27 mouse cellular contexts compared by ENCODE assay signal in the genomic region with DNA sequence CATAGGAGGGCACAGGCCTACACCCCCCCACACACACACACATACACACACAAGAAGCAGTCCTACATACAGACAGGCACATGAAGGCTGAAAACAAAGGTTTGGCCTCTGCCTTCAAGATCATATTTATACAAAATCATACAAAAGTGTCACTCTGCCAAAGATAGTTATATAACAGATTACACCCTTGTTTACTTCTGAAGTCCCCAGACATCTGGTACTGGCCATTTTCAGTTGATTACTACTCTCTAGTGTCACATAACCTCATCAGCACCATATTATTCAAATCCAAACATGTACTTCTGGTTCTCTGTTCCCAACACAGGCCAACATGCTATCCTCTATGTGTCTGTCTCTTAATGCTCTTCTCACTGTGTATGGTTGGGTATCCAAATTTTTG.
"Had no signal": no experiment of that assay in that cellular context is flagged by ENCODE, and none has a peak within 500 bp of the region (broad histone marks: within the 10 kb centered on the region; RNA-seq: fewer than 3 reads in every experiment).

No protein-coding gene starts in this region.

- H3K4me2 ChIP-seq: limb, embryonic 12.5 days; limb, embryonic 13.5 days; limb, embryonic 15.5 days; liver, embryonic 11.5 days; liver, embryonic 13.5 days; liver, embryonic 15.5 days; midbrain, embryonic 12.5 days; midbrain, embryonic 13.5 days; midbrain, embryonic 15.5 days; neural tube, embryonic 12.5 days had no signal

- DNase-seq: layer of hippocampus, postnatal 36 days; left cerebral cortex, postnatal 4 days; liver; liver, embryonic 13.5 days; liver, postnatal 0 days; lung, adult 18-20 months; lung, postnatal 10 days; lung, postnatal 14 days; lung, postnatal 36 days had no signal

- H3K27me3 ChIP-seq: limb, embryonic 12.5 days; limb, embryonic 13.5 days; limb, embryonic 15.5 days; liver, embryonic 13.5 days; liver, embryonic 15.5 days; megakaryocyte, embryonic 14.5 days; midbrain, embryonic 12.5 days; midbrain, embryonic 13.5 days; midbrain, embryonic 15.5 days; neural tube, embryonic 12.5 days had no signal

- H3K4me3 ChIP-seq: left cerebral cortex, adult 2 months; limb, embryonic 10.5 days; limb, embryonic 12.5 days; limb, embryonic 13.5 days; limb, embryonic 15.5 days; liver, embryonic 13.5 days; liver, embryonic 15.5 days; megakaryocyte, embryonic 14.5 days; midbrain, embryonic 10.5 days; midbrain, embryonic 12.5 days; midbrain, embryonic 13.5 days; midbrain, embryonic 15.5 days; myocyte; neural tube, embryonic 12.5 days had no signal

- H3K27ac ChIP-seq: left cerebral cortex, adult 2 months; limb, embryonic 10.5 days; limb, embryonic 12.5 days; limb, embryonic 13.5 days; limb, embryonic 15.5 days; liver, embryonic 13.5 days; liver, embryonic 14.5 days; liver, embryonic 15.5 days; macrophage; midbrain, embryonic 10.5 days; midbrain, embryonic 12.5 days; midbrain, embryonic 13.5 days; midbrain, embryonic 15.5 days; neural tube, embryonic 12.5 days had no signal

- ATAC-seq: liver, postnatal 0 days; lung, postnatal 0 days; midbrain, embryonic 13.5 days; midbrain, embryonic 15.5 days; midbrain, embryonic 16.5 days had no signal

- H3K9me3 ChIP-seq: limb, embryonic 10.5 days; limb, embryonic 12.5 days; limb, embryonic 13.5 days; limb, embryonic 15.5 days; liver, embryonic 13.5 days; liver, embryonic 15.5 days; megakaryocyte, embryonic 14.5 days; midbrain, embryonic 10.5 days; midbrain, embryonic 12.5 days; midbrain, embryonic 13.5 days; midbrain, embryonic 15.5 days; neural tube, embryonic 12.5 days had no signal

- H3K36me3 ChIP-seq: limb, embryonic 10.5 days; limb, embryonic 12.5 days; limb, embryonic 13.5 days; limb, embryonic 15.5 days; liver, embryonic 13.5 days; liver, embryonic 15.5 days; midbrain, embryonic 10.5 days; midbrain, embryonic 12.5 days; midbrain, embryonic 13.5 days; midbrain, embryonic 15.5 days; neural tube, embryonic 12.5 days had no signal

- H3K9ac ChIP-seq: limb, embryonic 12.5 days; limb, embryonic 13.5 days; limb, embryonic 15.5 days; liver, embryonic 13.5 days; liver, embryonic 14.5 days; liver, embryonic 15.5 days; liver, postnatal 0 days; midbrain, embryonic 12.5 days; midbrain, embryonic 13.5 days; midbrain, embryonic 15.5 days; neural tube, embryonic 12.5 days had no signal

- H3K4me1 ChIP-seq: limb, embryonic 10.5 days; limb, embryonic 12.5 days; limb, embryonic 13.5 days; limb, embryonic 15.5 days; liver, embryonic 13.5 days; liver, embryonic 15.5 days; megakaryocyte, embryonic 14.5 days; midbrain, embryonic 10.5 days; midbrain, embryonic 12.5 days; midbrain, embryonic 13.5 days; midbrain, embryonic 15.5 days; neural tube, embryonic 12.5 days had no signal
